Mouse (Mus musculus) midbrain, embryonic 10.5 days (tissue): Measurements from ENCODE around the gene Tln1. TPM values are rescaled to one million over a fixed set of nuclear protein-coding genes. Genes with fewer than 3 reads are reported as not detected.
A peak's percentile ranks its signal among the peaks of the same experiment; 100 is the strongest.
"Not testable (repeated sequence)": the region's sequence is repeated elsewhere in the genome, so short reads cannot be mapped to it uniquely, and the experiment has no call there.

Experiments used
- DNase-seq: peaks from one replicate; pipeline ENCODE4 v3.0.0-alpha.2; 2017; ENCODE audit warnings: low spot score
- H3K27ac ChIP-seq: fragments of 300-500 bp; sonication (generic); replicated peaks from 2 replicates; pipeline ENCODE4 v1.5.1; 2016; ENCODE audit warnings: mild to moderate bottlenecking
- H3K27me3 ChIP-seq: fragments of 300-500 bp; sonication (generic); 2 replicates; pipeline ENCODE4 v1.6.1; 2016; ENCODE audit warnings: low read depth, mild to moderate bottlenecking; ENCODE audit not compliant: poor library complexity, severe bottlenecking
- H3K36me3 ChIP-seq: fragments of 300-500 bp; sonication (generic); 2 replicates; pipeline ENCODE4 v1.6.1; 2016; ENCODE audit warnings: mild to moderate bottlenecking, moderate library complexity
- H3K4me1 ChIP-seq: fragments of 300-500 bp; sonication (generic); 2 replicates; pipeline ENCODE4 v1.6.1; 2016
- H3K4me3 ChIP-seq: fragments of 300-500 bp; sonication (generic); 2 replicates; pipeline ENCODE4 v1.5.1; 2016; ENCODE audit warnings: mild to moderate bottlenecking, moderate library complexity
- H3K9me3 ChIP-seq: fragments of 300-500 bp; sonication (generic); replicated peaks from 2 replicates; pipeline ENCODE4 v1.6.1; 2016; ENCODE audit warnings: mild to moderate bottlenecking
- WGBS: fragments of 180-500 bp; shearing (Covaris S2); methylation state at CpG from one replicate; pipeline ENCODE4 v1.1.7; 2016; 5-methylcytosine and 5-hydroxymethylcytosine counted together
- polyA plus RNA-seq: library from polyadenylated mRNA; unstranded; fragments of >200 nt; fragmentation: Nextera tagmentation; extraction: Ambion mirVana; gene quantifications from 2 replicates; pipeline ENCODE4 v1.2.1, GENCODE M21; 2016

Gene Tln1
- polyA plus RNA-seq, 1 experiment from 2014 or later: 43.3 TPM

DNA sequence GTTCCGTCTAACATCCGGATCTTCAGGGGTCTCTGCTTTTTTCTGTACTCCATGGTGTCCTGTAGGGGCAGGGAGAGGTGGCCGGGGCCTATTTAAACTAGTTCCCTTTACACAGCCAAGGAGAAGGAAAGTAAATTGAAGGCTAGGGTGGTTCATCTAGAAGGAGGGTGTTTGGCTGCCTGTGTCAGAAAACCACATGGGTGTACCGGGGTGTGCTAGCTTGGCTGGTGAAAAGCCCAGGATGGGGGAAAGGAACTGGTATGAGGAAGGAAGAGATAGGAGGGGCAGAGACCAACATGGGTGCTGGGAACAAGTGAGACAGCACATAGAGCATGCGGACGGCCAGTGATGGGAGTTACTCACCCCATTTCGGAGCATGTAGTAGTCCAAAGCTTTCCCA, 6.6 kb downstream of the Tln1 start:
- WGBS: 96% methylated on average over 7 of the region's 7 CpGs

GRCm38 (mm10) chr4:43553891-43554290, 8.6 kb downstream of the Tln1 start:
- peaks cover 89% of the 10 kb centered on the region for H3K36me3 ChIP-seq
- H3K27ac ChIP-seq: no peak overlapping the region
- no peaks in the 10 kb centered on the region for H3K27me3 ChIP-seq

More for the DNA sequence above, 6.6 kb downstream of the Tln1 start:
- Histone ChIP-seq H3K4me3 (no peak overlapping the region), H3K9me3 (0 out of 2 replicates have a peak, but pooled peaks cover 2% of the 10 kb centered on the region), H3K36me3 (peaks cover 75% of the 10 kb centered on the region), H3K27ac (no peak overlapping the region), H3K27me3 (no peaks in the 10 kb centered on the region), H3K4me1 (peaks cover 41% of the 10 kb centered on the region)
- DNase-seq: no peak

GRCm38 (mm10) chr4:43552437-43552836, 10.1 kb downstream of the Tln1 start:
- 98% methylated on average over 5 of the region's 5 CpGs for WGBS
- 0 out of 2 replicates have a peak, but pooled peaks cover 2% of the 10 kb centered on the region for H3K9me3 ChIP-seq
- no peak overlapping the region for H3K4me3 ChIP-seq
- H3K27me3 ChIP-seq: no peaks in the 10 kb centered on the region
- no peak for DNase-seq
- H3K36me3 ChIP-seq: peaks cover 98% of the 10 kb centered on the region
- H3K27ac ChIP-seq: no peak overlapping the region
- H3K4me1 ChIP-seq: peaks cover 6% of the 10 kb centered on the region

More at GRCm38 (mm10) chr4:43553891-43554290, 8.6 kb downstream of the Tln1 start:
- Histone ChIP-seq H3K4me3 (no peak overlapping the region), H3K9me3 (0 out of 2 replicates have a peak, but pooled peaks cover 2% of the 10 kb centered on the region), H3K4me1 (peaks cover 20% of the 10 kb centered on the region)
- DNase-seq: no peak

- not testable (repeated sequence) for H3K27ac ChIP-seq
These were observed 10.6 kb downstream of the Tln1 start for GRCm38 (mm10) chr4:43551854-43552253.

GRCm38 (mm10) chr4:43549055-43549454, 13.4 kb downstream of the Tln1 start:
- no peak for DNase-seq
- Histone ChIP-seq H3K27ac (no peak overlapping the region), H3K27me3 (no peaks in the 10 kb centered on the region), H3K36me3 (peaks cover 100% of the 10 kb centered on the region), H3K4me1 (no peaks in the 10 kb centered on the region), H3K4me3 (no peak overlapping the region), H3K9me3 (0 out of 2 replicates have a peak, but pooled peaks cover 2% of the 10 kb centered on the region)
- 91% methylated on average over 12 of the region's 12 CpGs for WGBS

More at GRCm38 (mm10) chr4:43551854-43552253, 10.6 kb downstream of the Tln1 start:
- H3K36me3 ChIP-seq: peaks cover 100% of the 10 kb centered on the region
- H3K27me3 ChIP-seq, DNase-seq, H3K4me3 ChIP-seq, H3K4me1 ChIP-seq, H3K9me3 ChIP-seq: not testable (repeated sequence)
- 90% methylated on average over 6 of the region's 6 CpGs for WGBS

GRCm38 (mm10) chr4:43547160-43547559, 15.3 kb downstream of the Tln1 start:
- Histone ChIP-seq H3K27ac (no peak overlapping the region), H3K36me3 (peaks cover 100% of the 10 kb centered on the region)
- WGBS: 97% methylated on average over 8 of the region's 8 CpGs

GRCm38 (mm10) chr4:43546375-43547047, 16.0 kb downstream of the Tln1 start:
- WGBS: 91% methylated on average over 12 of the region's 12 CpGs
- no peak overlapping the region for H3K27ac ChIP-seq
- no peak for DNase-seq
- H3K4me1 ChIP-seq: no peaks in the 10 kb centered on the region
- no peak overlapping the region for H3K4me3 ChIP-seq
- H3K36me3 ChIP-seq: peaks cover 100% of the 10 kb centered on the region
- no peaks in the 10 kb centered on the region for H3K9me3 ChIP-seq
- no peaks in the 10 kb centered on the region for H3K27me3 ChIP-seq

More at GRCm38 (mm10) chr4:43547160-43547559, 15.3 kb downstream of the Tln1 start:
- Histone ChIP-seq H3K4me3 (no peak overlapping the region), H3K9me3 (no peaks in the 10 kb centered on the region), H3K27me3 (no peaks in the 10 kb centered on the region), H3K4me1 (no peaks in the 10 kb centered on the region)
- DNase-seq: no peak

- WGBS: 75% methylated on average over 3 of the region's 3 CpGs
- Histone ChIP-seq H3K27ac (no peak overlapping the region), H3K9me3 (no peaks in the 10 kb centered on the region), H3K27me3 (no peaks in the 10 kb centered on the region), H3K4me1 (no peaks in the 10 kb centered on the region), H3K4me3 (no peak overlapping the region), H3K36me3 (peaks cover 99% of the 10 kb centered on the region)
- no peak for DNase-seq
These were observed 20.4 kb downstream of the Tln1 start for GRCm38 (mm10) chr4:43542044-43542443.

- H3K4me1 ChIP-seq: no peaks in the 10 kb centered on the region
- no peaks in the 10 kb centered on the region for H3K27me3 ChIP-seq
- no peaks in the 10 kb centered on the region for H3K9me3 ChIP-seq
- WGBS: 92% methylated on average over 9 of the region's 9 CpGs
- DNase-seq: no peak
- H3K4me3 ChIP-seq: no peak overlapping the region
- H3K27ac ChIP-seq: no peak overlapping the region
- H3K36me3 ChIP-seq: peaks cover 99% of the 10 kb centered on the region
These were observed 26.5 kb downstream of the Tln1 start for GRCm38 (mm10) chr4:43536031-43536430.

- Histone ChIP-seq H3K36me3 (peaks cover 98% of the 10 kb centered on the region), H3K9me3 (no peaks in the 10 kb centered on the region), H3K27me3 (no peaks in the 10 kb centered on the region), H3K4me3 (no peak overlapping the region), H3K4me1 (no peaks in the 10 kb centered on the region), H3K27ac (no peak overlapping the region)
- DNase-seq: no peak
- WGBS: 97% methylated on average over 8 of the region's 8 CpGs
These were observed 26.9 kb downstream of the Tln1 start for GRCm38 (mm10) chr4:43535628-43536027.

GRCm38 (mm10) chr4:43533270-43533669, 29.2 kb downstream of the Tln1 start:
- no peak overlapping the region for H3K4me3 ChIP-seq
- DNase-seq: no peak
- no peak overlapping the region for H3K27ac ChIP-seq
- peaks cover 75% of the 10 kb centered on the region for H3K36me3 ChIP-seq
- whole genome bisulfite sequencing: 88% methylated on average over 9 of the region's 9 CpGs
- H3K4me1 ChIP-seq: no peaks in the 10 kb centered on the region
- H3K27me3 ChIP-seq: no peaks in the 10 kb centered on the region
- no peaks in the 10 kb centered on the region for H3K9me3 ChIP-seq

- H3K27ac ChIP-seq: no peak overlapping the region
- 30% methylated on average over 7 of the region's 7 CpGs for WGBS
- no peak overlapping the region for H3K4me3 ChIP-seq
- H3K4me1 ChIP-seq: no peaks in the 10 kb centered on the region
- peak; percentile 69 for DNase-seq
- peaks cover 12% of the 10 kb centered on the region for H3K27me3 ChIP-seq
- H3K36me3 ChIP-seq: peaks cover 49% of the 10 kb centered on the region
- H3K9me3 ChIP-seq: no peaks in the 10 kb centered on the region
These were observed 31.9 kb downstream of the Tln1 start for GRCm38 (mm10) chr4:43530581-43530980.

DNA sequence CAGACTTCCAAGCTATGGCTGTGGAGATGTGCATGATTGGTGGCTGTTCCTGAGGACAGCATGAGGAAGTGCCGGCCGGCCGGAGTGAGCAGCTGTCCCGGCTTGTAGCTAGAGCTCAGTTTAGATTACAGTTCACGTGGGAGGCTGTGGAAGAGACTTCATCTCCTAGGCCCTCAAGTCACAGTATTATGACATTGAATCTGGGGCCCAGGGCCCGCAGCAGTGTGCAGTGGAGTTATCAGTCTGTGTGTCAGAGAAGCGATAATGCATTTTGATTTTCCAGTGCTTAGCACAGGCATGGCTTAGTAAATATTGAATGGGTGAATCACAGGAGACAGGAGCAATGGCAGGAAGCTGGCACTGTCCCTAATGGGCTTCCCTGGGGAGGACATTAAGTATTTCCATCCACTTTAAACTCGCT, 32.4 kb downstream of the Tln1 start:
- WGBS: 80% methylated on average over 8 of the region's 8 CpGs
- Histone ChIP-seq H3K4me1 (no peaks in the 10 kb centered on the region), H3K9me3 (no peaks in the 10 kb centered on the region), H3K27ac (no peak overlapping the region), H3K4me3 (no peak overlapping the region), H3K27me3 (peaks cover 17% of the 10 kb centered on the region), H3K36me3 (peaks cover 44% of the 10 kb centered on the region)
- DNase-seq: no peak
